Mouse (Mus musculus) left cerebral cortex, postnatal 25 days (tissue): ENCODE data around the gene Enpp6. TPM values are rescaled to one million over a fixed set of nuclear protein-coding genes. Genes with fewer than 3 reads are reported as not detected.

Experiments used
- DNase-seq, 2 experiments: peaks; one replicate each; pipeline ENCODE4 v3.0.0; 2022; ENCODE audit warnings: low spot score in 2 of 2, mixed read lengths in 1 of 2
- intact Hi-C: fragments of 180-260 bp; cut with DNase I; formaldehyde crosslinking; loops from one replicate; pipeline ENCODE4 v1.15.1; 2025
- total RNA-seq, 2 experiments: library from RNA; stranded (reverse); gene quantifications; 2 replicates each; pipeline ENCODE4 v1.2.3; 2021

Enpp6 gene
- 1 to 10 TPM; 6.4 to 7.4 TPM for total RNA-seq

- DNase-seq = no peak
- intact Hi-C loops = no loop called here
Measured at GRCm38 (mm10) chr8:46986386-46987140, at the start of gene Enpp6. Enpp6 (plus strand) TSS chr8:46986887.

GRCm38 (mm10) chr8:46938218-46938617 is 48.5 kb upstream of the Enpp6 start:
- intact Hi-C loops = loop anchor here (5.0 to 10.0 kb wide), 3 partner anchors 93 to 371 kb away; no protein-coding TSS in a partner anchor
- no peak for DNase-seq

- intact Hi-C loops = no loop called here
- DNase-seq = no peak
Measured at GRCm38 (mm10) chr8:46941295-46941694, 45.4 kb upstream of the Enpp6 start.

GRCm38 (mm10) chr8:46941731-46942650 is 44.7 kb upstream of the Enpp6 start:
- intact Hi-C loops = no loop called here
- DNase-seq = peak in 1 of 2 experiments; percentile 38

GRCm38 (mm10) chr8:46942651-46943024 is 44.0 kb upstream of the Enpp6 start:
- intact Hi-C loops = no loop called here
- no peak for DNase-seq

GRCm38 (mm10) chr8:46943337-46943736 is 43.4 kb upstream of the Enpp6 start:
- intact Hi-C loops = no loop called here
- DNase-seq = no peak

- intact Hi-C loops = loop anchor here (5.0 kb wide), 1 partner anchor 259 kb away; no protein-coding TSS in a partner anchor
- DNase-seq = no peak
Measured at GRCm38 (mm10) chr8:46946181-46946580, 40.5 kb upstream of the Enpp6 start.

- intact Hi-C loops = loop anchor here (5.0 kb wide), 1 partner anchor 261 kb away; no protein-coding TSS in a partner anchor
- peak in 1 of 2 experiments; percentile 59 for DNase-seq
Measured at GRCm38 (mm10) chr8:46948091-46948757, 38.5 kb upstream of the Enpp6 start.

- peak; percentile 69 to 71 for DNase-seq
- intact Hi-C loops = loop anchor here (2.0 to 5.0 kb wide), 4 partner anchors 216 to 711 kb away; partner anchors contain the start of gene Irf2
Measured at GRCm38 (mm10) chr8:46953472-46953871, 33.2 kb upstream of the Enpp6 start.

- intact Hi-C loops = no loop called here
- DNase-seq = peak in 1 of 2 experiments; percentile 70
Measured at GRCm38 (mm10) chr8:46962630-46963427, 23.9 kb upstream of the Enpp6 start.

- intact Hi-C loops = no loop called here
- no peak for DNase-seq
Measured at GRCm38 (mm10) chr8:46963619-46964145, 23.0 kb upstream of the Enpp6 start.

- intact Hi-C loops = no loop called here
- DNase-seq = no peak
Measured at GRCm38 (mm10) chr8:46965812-46966211, 20.9 kb upstream of the Enpp6 start.

GRCm38 (mm10) chr8:46968721-46969120 is 18.0 kb upstream of the Enpp6 start:
- intact Hi-C loops = no loop called here
- DNase-seq = no peak

GRCm38 (mm10) chr8:46969386-46969785 is 17.3 kb upstream of the Enpp6 start:
- DNase-seq = no peak
- intact Hi-C loops = no loop called here

GRCm38 (mm10) chr8:46977376-46977775 is 9.3 kb upstream of the Enpp6 start:
- no peak for DNase-seq
- intact Hi-C loops = no loop called here

GRCm38 (mm10) chr8:46982166-46982565 is 4.5 kb upstream of the Enpp6 start:
- intact Hi-C loops = no loop called here
- no peak for DNase-seq

GRCm38 (mm10) chr8:46982770-46983169 is 3.9 kb upstream of the Enpp6 start:
- no peak for DNase-seq
- intact Hi-C loops = no loop called here

- intact Hi-C loops = no loop called here
- no peak for DNase-seq
Measured at GRCm38 (mm10) chr8:46984647-46985046, 2.0 kb upstream of the Enpp6 start.

GRCm38 (mm10) chr8:46988366-46988765 is 1.7 kb downstream of the Enpp6 start:
- intact Hi-C loops = no loop called here
- no peak for DNase-seq
